Mouse (Mus musculus): Measurements from ENCODE around the gene Sgsm1.

Sgsm1 gene

GRCm38 (mm10) chr5:113313998-113314397 lies 3.4 kb upstream of the Sgsm1 start:
- DNase-seq (ENCODE audit: low spot score) = peak; percentile 92

- no peak for DNase-seq (ENCODE audit: low spot score)
Measured at GRCm38 (mm10) chr5:113309491-113310376, 852 bp downstream of the Sgsm1 start.

GRCm38 (mm10) chr5:113306750-113307477 lies 3.7 kb downstream of the Sgsm1 start:
- DNase-seq (ENCODE audit: low spot score) = peak; percentile 81

GRCm38 (mm10) chr5:113304527-113304926 lies 6.1 kb downstream of the Sgsm1 start:
- DNase-seq (ENCODE audit: low spot score) = no peak

GRCm38 (mm10) chr5:113301841-113302240 lies 8.7 kb downstream of the Sgsm1 start:
- no peak for DNase-seq (ENCODE audit: low spot score)

- DNase-seq (ENCODE audit: low spot score) = peak; percentile 45
Measured at GRCm38 (mm10) chr5:113300148-113300889, 10.3 kb downstream of the Sgsm1 start.

- no peak for DNase-seq (ENCODE audit: low spot score)
Measured at GRCm38 (mm10) chr5:113299433-113299832, 11.2 kb downstream of the Sgsm1 start.

- no peak for DNase-seq (ENCODE audit: low spot score)
Measured at GRCm38 (mm10) chr5:113298826-113299225, 11.8 kb downstream of the Sgsm1 start.

GRCm38 (mm10) chr5:113298040-113298439 lies 12.5 kb downstream of the Sgsm1 start:
- no peak for DNase-seq (ENCODE audit: low spot score)

GRCm38 (mm10) chr5:113295791-113296190 lies 14.8 kb downstream of the Sgsm1 start:
- DNase-seq (ENCODE audit: low spot score) = no peak

- no peak for DNase-seq (ENCODE audit: low spot score)
Measured at GRCm38 (mm10) chr5:113294575-113294974, 16.0 kb downstream of the Sgsm1 start.

- no peak for DNase-seq (ENCODE audit: low spot score)
Measured at GRCm38 (mm10) chr5:113293446-113293845, 17.1 kb downstream of the Sgsm1 start.

- DNase-seq (ENCODE audit: low spot score) = no peak
Measured at GRCm38 (mm10) chr5:113292832-113293231, 17.8 kb downstream of the Sgsm1 start.

- no peak for DNase-seq (ENCODE audit: low spot score)
Measured at GRCm38 (mm10) chr5:113292179-113292578, 18.4 kb downstream of the Sgsm1 start.

- DNase-seq (ENCODE audit: low spot score) = no peak
Measured at GRCm38 (mm10) chr5:113291125-113291524, 19.5 kb downstream of the Sgsm1 start.

GRCm38 (mm10) chr5:113290149-113290548 lies 20.4 kb downstream of the Sgsm1 start:
- no peak for DNase-seq (ENCODE audit: low spot score)

GRCm38 (mm10) chr5:113288490-113288889 lies 22.1 kb downstream of the Sgsm1 start:
- DNase-seq (ENCODE audit: low spot score) = no peak

GRCm38 (mm10) chr5:113287762-113288161 lies 22.8 kb downstream of the Sgsm1 start:
- DNase-seq (ENCODE audit: low spot score) = no peak

- DNase-seq (ENCODE audit: low spot score) = peak; percentile 61
Measured at GRCm38 (mm10) chr5:113286591-113287520, 23.7 kb downstream of the Sgsm1 start.

GRCm38 (mm10) chr5:113286048-113286447 lies 24.5 kb downstream of the Sgsm1 start:
- DNase-seq (ENCODE audit: low spot score) = no peak

- no peak for DNase-seq (ENCODE audit: low spot score)
Measured at GRCm38 (mm10) chr5:113285541-113285940, 25.0 kb downstream of the Sgsm1 start.

All from layer of hippocampus, adult 11-12 months (tissue).